Mouse (Mus musculus): ENCODE data around the gene Sumo2. TPM values are rescaled to one million over a fixed set of nuclear protein-coding genes. Genes with fewer than 3 reads are reported as not detected.

Gene Sumo2
- polyA plus RNA-seq (2015; fragmentation: Nextera tagmentation; extraction: Ambion mirVana), result 532 and 597 TPM in 2 replicates

GRCm38 (mm10) chr11:115536038-115536681 lies at the start of gene Sumo2:
TSS of gene Sumo2 (minus strand) at chr11:115536276.
- peak within 1 kb of the TSS; percentile 99 for H3K27ac ChIP-seq
- WGBS (ENCODE audit: insufficient replicate concordance), result 1% methylated on average over 70 of the region's 70 CpGs

GRCm38 (mm10) chr11:115585573-115586100 lies 49.6 kb upstream of the Sumo2 start:
- Histone ChIP-seq H3K27me3 (no peaks in the 10 kb centered on the region), H3K27ac (no peak overlapping the region), H3K9ac (no peak overlapping the region), H3K4me3 (replicated peaks) (no peak overlapping the region), H3K36me3 (peaks cover 97% of the 10 kb centered on the region), H3K4me2 (no peak overlapping the region), H3K4me1 (replicated peaks) (no peaks in the 10 kb centered on the region), H3K9me3 (replicated peaks) (no peaks in the 10 kb centered on the region)
- 77% methylated on average over 7 of the region's 7 CpGs for WGBS (ENCODE audit: insufficient replicate concordance)
- no peak for ATAC-seq (ENCODE audit: low read depth)
- no peak for DNase-seq

More at GRCm38 (mm10) chr11:115536038-115536681, at the start of gene Sumo2:
- Histone ChIP-seq H3K4me2 (peak within 1 kb of the TSS; percentile 88), H3K9ac (peak within 1 kb of the TSS; percentile 99), H3K4me1 (replicated peaks) (peaks cover 48% of the 10 kb centered on the region), H3K4me3 (replicated peaks) (peak within 1 kb of the TSS; percentile 97), H3K36me3 (peaks cover 33% of the 10 kb centered on the region), H3K9me3 (replicated peaks) (no peaks in the 10 kb centered on the region), H3K27me3 (no peaks in the 10 kb centered on the region)
- peak; percentile 86 for ATAC-seq (ENCODE audit: low read depth)
- DNase-seq, result peak; percentile 96

GRCm38 (mm10) chr11:115584376-115585073 lies 48.4 kb upstream of the Sumo2 start:
- DNase-seq (no peak), ATAC-seq (ENCODE audit: low read depth) (no peak)
- H3K27me3 ChIP-seq, result no peaks in the 10 kb centered on the region
- H3K9me3 ChIP-seq (replicated peaks), result no peaks in the 10 kb centered on the region
- no peak overlapping the region for H3K4me2 ChIP-seq
- WGBS (ENCODE audit: insufficient replicate concordance), result 87% methylated on average over 10 of the region's 10 CpGs
- no peaks in the 10 kb centered on the region for H3K4me1 ChIP-seq (replicated peaks)
- H3K4me3 ChIP-seq (replicated peaks), result no peak overlapping the region
- no peak overlapping the region for H3K27ac ChIP-seq
- peaks cover 96% of the 10 kb centered on the region for H3K36me3 ChIP-seq
- no peak overlapping the region for H3K9ac ChIP-seq

- DNase-seq, result no peak
- H3K27ac ChIP-seq, result no peak overlapping the region
- no peak overlapping the region for H3K4me2 ChIP-seq
- no peaks in the 10 kb centered on the region for H3K9me3 ChIP-seq (replicated peaks)
- no peaks in the 10 kb centered on the region for H3K4me1 ChIP-seq (replicated peaks)
- WGBS (ENCODE audit: insufficient replicate concordance), result 79% methylated on average over 10 of the region's 10 CpGs
- H3K27me3 ChIP-seq, result no peaks in the 10 kb centered on the region
- H3K36me3 ChIP-seq, result peaks cover 99% of the 10 kb centered on the region
- no peak overlapping the region for H3K4me3 ChIP-seq (replicated peaks)
- no peak overlapping the region for H3K9ac ChIP-seq
- no peak for ATAC-seq (ENCODE audit: low read depth)
These were observed 47.0 kb upstream of the Sumo2 start for GRCm38 (mm10) chr11:115582913-115583606.

- H3K4me2 ChIP-seq, result no peak overlapping the region
- no peak for ATAC-seq (ENCODE audit: low read depth)
These were observed 43.0 kb upstream of the Sumo2 start for GRCm38 (mm10) chr11:115579080-115579479.

GRCm38 (mm10) chr11:115564961-115565360 lies 28.9 kb upstream of the Sumo2 start:
- 7% methylated on average over 7 of the region's 7 CpGs for WGBS (ENCODE audit: insufficient replicate concordance)
- Histone ChIP-seq H3K4me1 (replicated peaks) (peaks cover 36% of the 10 kb centered on the region), H3K9ac (peak overlapping the region; percentile 80), H3K4me2 (peak overlapping the region; percentile 81), H3K27me3 (no peaks in the 10 kb centered on the region), H3K4me3 (replicated peaks) (peak overlapping the region; percentile 76), H3K9me3 (replicated peaks) (no peaks in the 10 kb centered on the region), H3K27ac (0 out of 2 replicates have a peak overlapping the region, but pooled peaks have one; percentile 88), H3K36me3 (peaks cover 44% of the 10 kb centered on the region)
- DNase-seq, result no peak
- no peak for ATAC-seq (ENCODE audit: low read depth)

More at GRCm38 (mm10) chr11:115579080-115579479, 43.0 kb upstream of the Sumo2 start:
- H3K36me3 ChIP-seq, result peaks cover 77% of the 10 kb centered on the region
- no peak for DNase-seq
- H3K9ac ChIP-seq, result no peak overlapping the region; the same call in 1 of the 2 replicates
- H3K27ac ChIP-seq, result no peak overlapping the region
- no peaks in the 10 kb centered on the region for H3K27me3 ChIP-seq
- no peaks in the 10 kb centered on the region for H3K9me3 ChIP-seq (replicated peaks)
- no peak overlapping the region for H3K4me3 ChIP-seq (replicated peaks)
- no peaks in the 10 kb centered on the region for H3K4me1 ChIP-seq (replicated peaks)

GRCm38 (mm10) chr11:115564064-115564809 lies 28.2 kb upstream of the Sumo2 start, which contains the start of gene Nup85:
TSS of gene Nup85 (plus strand) at chr11:115564434.
- under 1% methylated on average over 42 of the region's 42 CpGs for WGBS (ENCODE audit: insufficient replicate concordance)
- Histone ChIP-seq H3K4me3 (replicated peaks) (peak within 1 kb of the TSS; percentile 76), H3K9me3 (replicated peaks) (no peaks in the 10 kb centered on the region), H3K9ac (peak within 1 kb of the TSS; percentile 80), H3K4me2 (peak within 1 kb of the TSS; percentile 81), H3K27me3 (no peaks in the 10 kb centered on the region), H3K27ac (peak within 1 kb of the TSS; percentile 88), H3K36me3 (peaks cover 37% of the 10 kb centered on the region), H3K4me1 (replicated peaks) (peaks cover 36% of the 10 kb centered on the region)
- peak; percentile 98 for DNase-seq
- peak; percentile 89 for ATAC-seq (ENCODE audit: low read depth)

GRCm38 (mm10) chr11:115563406-115563805 lies 27.3 kb upstream of the Sumo2 start:
- Histone ChIP-seq H3K27me3 (no peaks in the 10 kb centered on the region), H3K36me3 (peaks cover 29% of the 10 kb centered on the region), H3K9ac (peak overlapping the region; percentile 80), H3K4me2 (peak overlapping the region; percentile 81), H3K4me3 (replicated peaks) (peak overlapping the region; percentile 76), H3K9me3 (replicated peaks) (no peaks in the 10 kb centered on the region), H3K4me1 (replicated peaks) (peaks cover 36% of the 10 kb centered on the region), H3K27ac (peak overlapping the region; percentile 88)
- WGBS (ENCODE audit: insufficient replicate concordance), result 48% methylated on average over 4 of the region's 4 CpGs
- DNase-seq, result no peak
- ATAC-seq (ENCODE audit: low read depth), result peak; percentile 56

- Histone ChIP-seq H3K27me3 (no peaks in the 10 kb centered on the region), H3K27ac (no peak overlapping the region), H3K4me3 (replicated peaks) (no peak overlapping the region), H3K9ac (no peak overlapping the region), H3K9me3 (replicated peaks) (no peaks in the 10 kb centered on the region), H3K4me2 (no peak overlapping the region), H3K4me1 (replicated peaks) (0 out of 2 replicates have a peak, but pooled peaks cover 2% of the 10 kb centered on the region), H3K36me3 (no peaks in the 10 kb centered on the region)
- DNase-seq (no peak), ATAC-seq (ENCODE audit: low read depth) (no peak)
- WGBS (ENCODE audit: insufficient replicate concordance), result 71% methylated on average over 17 of the region's 17 CpGs
These were observed 19.6 kb upstream of the Sumo2 start for GRCm38 (mm10) chr11:115555717-115556116.

- H3K27me3 ChIP-seq, result no peaks in the 10 kb centered on the region
- no peak overlapping the region for H3K4me3 ChIP-seq (replicated peaks)
- no peaks in the 10 kb centered on the region for H3K9me3 ChIP-seq (replicated peaks)
- no peak overlapping the region for H3K27ac ChIP-seq
- no peak overlapping the region for H3K9ac ChIP-seq
- ATAC-seq (ENCODE audit: low read depth) (no peak), DNase-seq (peak; percentile 15)
- 48% methylated on average over 4 of the region's 4 CpGs for WGBS (ENCODE audit: insufficient replicate concordance)
- no peak overlapping the region for H3K4me2 ChIP-seq
- no peaks in the 10 kb centered on the region for H3K36me3 ChIP-seq
- no peaks in the 10 kb centered on the region for H3K4me1 ChIP-seq (replicated peaks)
These were observed 16.7 kb upstream of the Sumo2 start for GRCm38 (mm10) chr11:115552783-115553182.
